Mouse (Mus musculus): Measurements from ENCODE around the gene Ubxn11. TPM values are rescaled to one million over a fixed set of nuclear protein-coding genes. Genes with fewer than 3 reads are reported as not detected.

Ubxn11 gene
- total and polyA plus RNA-seq, 3 experiments = 5.4 to 11.9 TPM; not detected in 1

DNA sequence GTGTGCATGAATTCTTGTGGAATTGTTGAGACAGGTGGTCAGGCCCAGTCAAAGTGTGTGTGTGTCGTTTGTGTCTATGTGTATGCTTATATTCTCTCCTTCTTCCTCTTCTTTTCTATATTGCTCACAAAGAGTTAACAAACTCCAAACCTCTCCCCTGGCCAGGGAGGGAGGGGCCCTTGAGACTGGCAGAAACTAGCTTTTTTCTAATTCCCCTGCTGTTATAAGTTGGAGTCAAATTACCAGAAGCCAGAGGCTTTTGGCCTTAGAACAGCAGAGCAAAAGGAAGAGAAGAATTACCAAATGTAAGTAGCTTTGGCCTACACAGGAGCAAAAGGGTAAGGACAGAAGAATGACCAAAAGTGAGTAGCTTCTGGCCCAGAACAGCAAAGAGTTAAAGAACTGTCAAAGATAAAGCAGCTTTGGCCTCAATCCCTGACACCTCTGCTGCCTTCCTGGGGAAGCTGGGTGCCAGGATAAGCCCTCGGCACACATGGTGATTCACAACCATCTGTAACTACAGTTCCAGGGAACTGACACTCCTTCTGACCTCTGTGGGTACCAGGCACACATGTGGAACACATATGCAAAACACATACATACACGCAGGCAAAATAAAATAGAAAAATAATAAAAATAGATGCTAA is 34.0 kb downstream of the Ubxn11 start:
- Histone ChIP-seq H3K27ac (ENCODE audit: control insufficient read depth, low read depth, low read length) (peak overlapping the region; percentile 20; the same call in 1 of the 2 replicates), H3K9ac (ENCODE audit: control insufficient read depth, low read depth, low read length, poor library complexity, severe bottlenecking) (no peak overlapping the region), H3K79me2 (ENCODE audit: control insufficient read depth, insufficient read depth, low read length, poor library complexity) (no peaks in the 10 kb centered on the region), H3K4me3 (ENCODE audit: control insufficient read depth in 1 of 2, insufficient read depth in 1 of 2, low read depth in 2 of 2, low read length in 2 of 2) (no peak overlapping the region), H3K9me3 (replicated peaks; ENCODE audit: insufficient read depth, low read length) (no peaks in the 10 kb centered on the region), H3K27me3 (ENCODE audit: control insufficient read depth in 1 of 2, insufficient read depth in 2 of 2, low read length in 2 of 2) (no peaks in the 10 kb centered on the region), H3K4me1 (ENCODE audit: control insufficient read depth in 1 of 2, insufficient read depth in 2 of 2, low read length in 2 of 2) (peaks cover 11 to 30% of the 10 kb centered on the region in 2 experiments), H3K36me3 (ENCODE audit: control insufficient read depth in 1 of 2, insufficient read depth in 2 of 2, low read length in 2 of 2) (peaks cover 1 to 26% of the 10 kb centered on the region in 2 experiments)
- DNase-seq (ENCODE audit: low read depth, low spot score) = peak; percentile 64
- TF ChIP-seq MXI1 (IDR thresholded peaks at IDR 0.05; ENCODE audit: low read depth, low read length) = peak; percentile 36; the same call in 1 of the 2 replicates
- 0 out of 2 replicates have a peak, but pooled peaks have one; percentile 48 for TF ChIP-seq SIN3A (IDR thresholded peaks at IDR 0.05; ENCODE audit: low read length)
- no peak for TF ChIP-seq POLR2AphosphoS5 (IDR thresholded peaks at IDR 0.05; ENCODE audit: borderline replicate concordance, low read depth, low read length)
- TF ChIP-seq NELFE (IDR thresholded peaks at IDR 0.05; ENCODE audit: low read depth, low read length) = no peak
- TF ChIP-seq TAL1 (IDR thresholded peaks at IDR 0.05; ENCODE audit: low read length) = peak; percentile 73
- no peak for TF ChIP-seq HCFC1 (IDR thresholded peaks at IDR 0.05; ENCODE audit: low read depth, low read length)
- no peak for TF ChIP-seq ZNF384 (IDR thresholded peaks at IDR 0.05; ENCODE audit: low read depth, low read length)
- TF ChIP-seq E2F4 (IDR thresholded peaks at IDR 0.05; ENCODE audit: borderline replicate concordance, low read depth, low read length) = no peak
- TF ChIP-seq RCOR1 (IDR thresholded peaks at IDR 0.05; ENCODE audit: low read depth, low read length) = 0 out of 2 replicates have a peak, but pooled peaks have one; percentile 13
- TF ChIP-seq ETS1 (IDR thresholded peaks at IDR 0.05; ENCODE audit: low read depth, low read length) = peak; percentile 59
- no peak for TF ChIP-seq BHLHE40 (IDR thresholded peaks at IDR 0.05; ENCODE audit: borderline replicate concordance, low read depth, low read length)
- TF ChIP-seq KAT2A (conservative IDR thresholded peaks at IDR 0.05; ENCODE audit: low read depth, low read length) = no peak
- TF ChIP-seq EP300 (IDR thresholded peaks at IDR 0.05; ENCODE audit: low read depth in 1 of 2, low read length in 2 of 2) = peak; percentile 58 to 69; a peak in 3 of 4 replicates
- peak; percentile 55; the same call in 1 of the 2 replicates for TF ChIP-seq TCF12 (IDR thresholded peaks at IDR 0.05; ENCODE audit: low read depth, low read length)
- peak; percentile 65 for TF ChIP-seq GATA1 (IDR thresholded peaks at IDR 0.05; ENCODE audit: low read depth, low read length)
- peak; percentile 40; the same call in 1 of the 2 replicates for TF ChIP-seq MAX (IDR thresholded peaks at IDR 0.05; ENCODE audit: low read length)

DNA sequence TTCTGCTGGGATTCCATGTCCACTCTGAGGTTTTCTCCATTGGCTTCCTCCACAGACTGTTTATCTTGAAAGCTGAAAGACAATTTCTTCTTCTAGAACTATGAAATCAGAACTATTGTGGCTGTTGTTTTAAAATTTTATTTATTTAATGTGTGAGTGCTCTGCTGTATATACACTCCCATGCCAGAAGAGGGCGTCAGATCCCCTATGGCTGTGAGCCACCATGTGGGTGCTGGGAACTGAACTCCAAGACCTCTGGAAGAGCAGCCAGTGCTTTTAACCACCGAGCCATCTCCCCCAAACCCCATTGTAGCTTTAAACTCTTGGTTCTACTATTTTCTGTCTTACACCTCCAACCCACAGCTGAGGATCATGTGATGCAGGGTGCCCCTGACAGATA is 36.5 kb downstream of the Ubxn11 start:
- no peak overlapping the region for H3K27ac ChIP-seq (ENCODE audit: control insufficient read depth, low read depth, low read length)
- no peaks in the 10 kb centered on the region for H3K9me3 ChIP-seq (replicated peaks; ENCODE audit: insufficient read depth, low read length)
- TF ChIP-seq TAL1 (IDR thresholded peaks at IDR 0.05; ENCODE audit: low read length) (no peak), E2F4 (IDR thresholded peaks at IDR 0.05; ENCODE audit: borderline replicate concordance, low read depth, low read length) (no peak), CHD1 (IDR thresholded peaks at IDR 0.05; ENCODE audit: low read depth, low read length) (no peak), MYC (IDR thresholded peaks at IDR 0.05; ENCODE audit: low read depth, low read length) (0 out of 2 replicates have a peak, but pooled peaks have one; percentile 60), TCF12 (IDR thresholded peaks at IDR 0.05; ENCODE audit: low read depth, low read length) (no peak), RAD21 (IDR thresholded peaks at IDR 0.05; ENCODE audit: low read depth, low read length) (peak; percentile 31), EP300 (IDR thresholded peaks at IDR 0.05; ENCODE audit: low read depth in 1 of 2, low read length in 2 of 2) (no peak), ZNF384 (IDR thresholded peaks at IDR 0.05; ENCODE audit: low read depth, low read length) (0 out of 2 replicates have a peak, but pooled peaks have one; percentile 26), ZKSCAN1 (IDR thresholded peaks at IDR 0.05; ENCODE audit: low read depth, low read length) (no peak), MAZ (IDR thresholded peaks at IDR 0.05; ENCODE audit: low read depth, low read length) (no peak), POLR2A (IDR thresholded peaks at IDR 0.05; ENCODE audit: control insufficient read depth in 1 of 2, insufficient read depth in 1 of 2, low read depth in 1 of 2, low read length in 2 of 2, poor library complexity in 1 of 2) (no peak), CTCF (IDR thresholded peaks at IDR 0.05 in 2 of 3, conservative IDR thresholded peaks at IDR 0.05 in 1 of 3; ENCODE audit: control insufficient read depth in 1 of 3, insufficient read depth in 1 of 3, low read depth in 2 of 3, low read length in 3 of 3, poor library complexity in 1 of 3, severe bottlenecking in 1 of 3) (peak; percentile 68 to 79 (median 69)), MYB (IDR thresholded peaks at IDR 0.05; ENCODE audit: low read depth, low read length) (no peak), JUND (IDR thresholded peaks at IDR 0.05; ENCODE audit: low read depth, low read length) (no peak), MXI1 (IDR thresholded peaks at IDR 0.05; ENCODE audit: low read depth, low read length) (peak; percentile 51; the same call in 1 of the 2 replicates), POLR2AphosphoS5 (IDR thresholded peaks at IDR 0.05; ENCODE audit: borderline replicate concordance, low read depth, low read length) (no peak), GABPA (IDR thresholded peaks at IDR 0.05; ENCODE audit: low read depth, low read length) (no peak), USF2 (IDR thresholded peaks at IDR 0.05; ENCODE audit: borderline replicate concordance in 1 of 2, insufficient read depth in 1 of 2, low read depth in 1 of 2, low read length in 2 of 2) (no peak), SIN3A (IDR thresholded peaks at IDR 0.05; ENCODE audit: low read length) (no peak), SMC3 (IDR thresholded peaks at IDR 0.05; ENCODE audit: low read depth, low read length) (peak; percentile 47)
- H3K9ac ChIP-seq (ENCODE audit: control insufficient read depth, low read depth, low read length, poor library complexity, severe bottlenecking) = no peak overlapping the region
- peaks cover 11 to 18% of the 10 kb centered on the region in 2 experiments for H3K4me1 ChIP-seq (ENCODE audit: control insufficient read depth in 1 of 2, insufficient read depth in 2 of 2, low read length in 2 of 2)
- H3K4me3 ChIP-seq (ENCODE audit: control insufficient read depth in 1 of 2, insufficient read depth in 1 of 2, low read depth in 2 of 2, low read length in 2 of 2) = no peak overlapping the region
- peaks cover 1 to 18% of the 10 kb centered on the region in 2 experiments for H3K36me3 ChIP-seq (ENCODE audit: control insufficient read depth in 1 of 2, insufficient read depth in 2 of 2, low read length in 2 of 2)
- no peaks in the 10 kb centered on the region for H3K79me2 ChIP-seq (ENCODE audit: control insufficient read depth, insufficient read depth, low read length, poor library complexity)
- no peaks in the 10 kb centered on the region for H3K27me3 ChIP-seq (ENCODE audit: control insufficient read depth in 1 of 2, insufficient read depth in 2 of 2, low read length in 2 of 2)
- DNase-seq (ENCODE audit: low read depth, low spot score) = peak; percentile 66

Data from MEL (cell line).